Mouse (Mus musculus) kidney, adult 11 months (tissue): ENCODE measurements at regions not wholly inside any gene's neighbourhood (a gene's known extent, or its start where the extent isn't known, plus 50 kb on each side); places are given as distances from the start of the nearest gene placed in this dataset.

Source experiments
- DNase-seq: peaks from one replicate; pipeline ENCODE4 v3.0.0; 2022

DNA sequence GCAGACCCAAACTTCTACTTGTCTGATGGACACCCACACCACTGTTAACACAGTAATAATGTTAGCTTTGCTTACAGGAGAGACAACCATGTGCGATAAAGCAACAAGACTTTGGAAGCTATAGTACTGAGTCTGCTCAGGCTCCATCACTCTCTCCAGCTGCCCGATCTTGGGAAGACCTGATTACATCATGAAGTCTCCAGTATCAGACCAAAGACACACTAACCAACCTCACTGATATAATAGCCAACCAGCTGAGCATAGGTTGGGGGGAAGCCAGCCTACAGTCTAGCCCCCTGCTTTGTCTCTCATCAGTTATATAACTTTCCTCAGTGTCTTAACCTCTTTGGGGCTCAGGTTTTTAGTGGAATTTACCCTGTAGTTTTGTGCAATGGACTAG, 51.9 kb upstream of the Cdyl start:
- DNase-seq: no peak
